Mouse (Mus musculus): ENCODE results near the gene Hspa12a. TPM values are rescaled to one million over a fixed set of nuclear protein-coding genes. Genes with fewer than 3 reads are reported as not detected.

Gene Hspa12a
- polyA plus RNA-seq (2017; shearing (Covaris generic)), result 0.41 TPM

DNA sequence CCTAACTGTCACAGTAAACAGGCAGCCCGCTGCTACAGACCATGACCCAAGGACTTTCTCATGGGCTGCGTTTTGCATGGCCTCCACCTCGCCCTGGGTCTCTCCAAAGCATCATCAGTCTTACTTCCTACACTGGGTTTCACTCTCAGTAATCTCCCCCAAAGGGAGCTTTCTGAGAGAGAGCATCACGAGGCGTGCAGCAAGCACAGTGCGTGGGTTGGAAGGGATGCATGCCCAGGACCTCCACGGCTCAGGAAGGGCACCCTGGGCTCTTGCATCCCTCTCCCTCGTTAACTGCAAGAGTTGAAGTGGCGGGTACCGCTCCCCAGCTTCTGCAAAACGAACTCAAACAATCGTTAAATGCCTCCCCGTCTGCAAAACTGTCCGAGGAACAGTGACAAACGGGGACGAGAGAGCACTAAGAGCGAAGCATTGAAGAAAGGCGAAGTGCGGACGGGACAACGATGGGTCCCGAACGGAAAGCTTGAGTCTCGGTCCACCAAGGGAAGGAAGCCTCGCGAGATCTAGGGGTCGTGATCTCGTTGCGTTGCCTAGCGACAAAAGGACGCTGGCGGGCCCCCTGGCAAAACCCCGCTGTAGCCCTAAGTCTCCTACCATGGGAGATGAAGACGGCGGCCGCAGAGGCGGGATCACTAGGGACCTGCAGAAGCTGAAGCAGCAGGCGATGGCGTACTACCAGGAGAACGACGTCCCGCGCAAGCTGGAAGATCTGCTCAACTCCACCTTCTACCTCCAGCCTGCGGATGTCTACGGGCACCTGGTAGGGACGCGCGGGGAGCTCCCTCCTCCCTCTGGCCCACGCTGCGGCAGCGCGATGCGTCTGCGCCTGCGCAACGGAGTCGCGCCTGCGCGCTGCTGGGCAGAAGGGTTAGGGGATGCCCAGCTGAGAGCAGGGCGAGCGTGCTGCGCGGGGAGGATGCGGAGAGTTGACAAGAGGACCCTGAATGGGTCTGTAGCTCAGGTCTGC lies at the start of gene Hspa12a, which contains the start of gene Eno4:
Gene Hspa12a (minus strand): TSS at position 814 of the 988 bp plus-strand sequence.
Gene Eno4 (plus strand): TSS at position 585 of the 988 bp plus-strand sequence.

DNA sequence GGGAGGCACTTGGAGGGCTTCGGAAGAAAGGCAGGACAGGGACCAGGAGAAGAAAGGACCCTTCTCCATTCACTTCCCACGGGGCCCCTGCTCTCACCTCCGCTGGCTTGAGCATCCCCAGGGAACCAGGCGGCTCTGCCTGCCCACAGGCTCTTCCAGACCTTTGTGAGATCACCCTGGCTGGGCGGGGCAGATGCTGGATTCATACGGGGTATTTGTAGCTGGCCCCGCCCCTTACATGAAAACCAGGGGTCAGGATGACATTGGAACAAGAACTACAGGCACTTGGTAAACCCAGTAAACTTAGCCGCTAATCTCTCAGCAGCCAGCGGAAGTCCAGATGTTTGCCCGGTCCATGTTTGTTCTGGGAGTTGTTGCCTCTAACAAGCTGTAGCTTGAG lies 149.2 kb downstream of the Hspa12a start, which contains the start of gene 1700019N19Rik:
Gene 1700019N19Rik (minus strand): TSS at position 178 of the 400 bp plus-strand sequence.

GRCm38 (mm10) chr19:58759423-58759822 lies 184.0 kb downstream of the Hspa12a start, which contains the start of gene Pnliprp2:
Gene Pnliprp2 (plus strand): TSS chr19:58759719.

Other genes with a start within 250 kb of the Hspa12a start
- 1.3 TPM for gene Pnliprp1, start 214.8 kb downstream of the Hspa12a start, polyA plus RNA-seq (2017; shearing (Covaris generic))
- not detected for gene Pnliprp2, start 183.9 kb downstream of the Hspa12a start, polyA plus RNA-seq (2017; shearing (Covaris generic))
- not detected for gene 1700019N19Rik, start 149.2 kb downstream of the Hspa12a start, polyA plus RNA-seq (2017; shearing (Covaris generic))
- gene Eno4, start 229 bp downstream of the Hspa12a start, polyA plus RNA-seq (2017; shearing (Covaris generic)), result not detected
- 0.32 TPM for gene Shtn1, start 132.4 kb upstream of the Hspa12a start, polyA plus RNA-seq (2017; shearing (Covaris generic))
- not detected for gene Vax1, start 226.4 kb upstream of the Hspa12a start, polyA plus RNA-seq (2017; shearing (Covaris generic))